Mouse (Mus musculus) stomach, embryonic 14.5 days (tissue): Measurements from ENCODE around the gene Thegl. TPM values are rescaled to one million over a fixed set of nuclear protein-coding genes. Genes with fewer than 3 reads are reported as not detected.
A peak's percentile ranks its signal among the peaks of the same experiment; 100 is the strongest.
"Not testable (repeated sequence)": the region's sequence is repeated elsewhere in the genome, so short reads cannot be mapped to it uniquely, and the experiment has no call there.

ENCODE experiments used
- ATAC-seq: fragments of 200-750 bp; cut with Nextera tagmentation; 2 replicates; pipeline ENCODE4 v1.8.0; 2017; ENCODE audit warnings: low read depth, moderate TSS enrichment; ENCODE audit not compliant: insufficient number of reproducible peaks, insufficient read depth, low FRiP score
- H3K27ac ChIP-seq: fragments of 300-500 bp; sonication (generic); 2 replicates; pipeline ENCODE4 v1.5.1; 2014; ENCODE audit warnings: mild to moderate bottlenecking, low read length, moderate library complexity, mixed read lengths
- H3K27me3 ChIP-seq: fragments of 300-500 bp; sonication (generic); 2 replicates; pipeline ENCODE4 v1.6.1; 2014; ENCODE audit warnings: low read length, control low read depth, mixed read lengths; ENCODE audit not compliant: control insufficient read depth, insufficient read depth
- H3K36me3 ChIP-seq: fragments of 300-500 bp; sonication (generic); 2 replicates; pipeline ENCODE4 v1.6.1; 2014; ENCODE audit warnings: mild to moderate bottlenecking, control low read depth, low read length, moderate library complexity, mixed read lengths; ENCODE audit not compliant: control insufficient read depth, insufficient read depth
- H3K4me1 ChIP-seq: fragments of 300-500 bp; sonication (generic); 2 replicates; pipeline ENCODE4 v1.6.1; 2014; ENCODE audit warnings: low read length, control low read depth, mixed read lengths; ENCODE audit not compliant: control insufficient read depth, insufficient read depth
- H3K4me2 ChIP-seq: fragments of 300-500 bp; sonication (generic); replicated peaks from 2 replicates; pipeline ENCODE4 v1.6.1; 2014; ENCODE audit warnings: low read depth, low read length, control low read depth
- H3K4me3 ChIP-seq: fragments of 300-500 bp; sonication (generic); 2 replicates; pipeline ENCODE4 v1.5.1; 2014; ENCODE audit warnings: low read depth, low read length, control low read depth
- H3K9ac ChIP-seq: fragments of 300-500 bp; sonication (generic); replicated peaks from 2 replicates; pipeline ENCODE4 v1.6.1; 2014; ENCODE audit warnings: low read depth, mild to moderate bottlenecking, control low read depth, low read length, moderate library complexity, mixed read lengths
- H3K9me3 ChIP-seq: fragments of 300-500 bp; sonication (generic); 2 replicates; pipeline ENCODE4 v1.6.1; 2016; ENCODE audit warnings: low read depth, low read length, control low read depth; ENCODE audit not compliant: control insufficient read depth
- WGBS: fragments of 180-500 bp; shearing (Covaris S2); extraction: QIAGEN DNeasy Blood & Tissue Kit; methylation state at CpG from one replicate; pipeline ENCODE4 v1.1.7; 2014; 5-methylcytosine and 5-hydroxymethylcytosine counted together
- polyA plus RNA-seq: library from polyadenylated mRNA; unstranded; fragments of >200 nt; fragmentation: Nextera tagmentation; extraction: Ambion mirVana; gene quantifications from 2 replicates; pipeline ENCODE4 v1.2.1, GENCODE M21; 2014

The Thegl gene
- polyA plus RNA-seq, 1 experiment from 2014 or later, result 0.14 TPM

DNA sequence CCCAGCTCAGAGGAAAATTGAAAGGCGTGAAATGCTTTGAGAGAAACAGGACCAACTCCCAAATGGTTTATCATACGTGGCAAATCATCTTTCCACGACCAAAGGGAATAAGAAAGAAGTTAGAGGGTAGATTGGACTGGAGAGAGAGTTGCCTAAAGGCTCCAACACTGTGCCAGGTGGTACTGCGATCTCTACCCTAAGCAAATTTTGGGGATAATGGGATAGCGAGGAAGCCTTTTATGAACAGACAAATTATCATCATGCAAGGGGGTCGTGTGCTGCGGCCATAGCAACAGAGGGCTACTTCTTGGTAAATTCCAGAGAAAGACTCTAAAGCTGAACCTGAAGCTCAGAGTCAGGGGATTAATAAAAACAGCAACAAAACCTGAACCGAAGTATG, 78.1 kb downstream of the Thegl start:
- H3K4me1 ChIP-seq, result no peaks in the 10 kb centered on the region
- WGBS, result 43% methylated on average over 8 of the region's 8 CpGs
- H3K9me3 ChIP-seq, result no peaks in the 10 kb centered on the region
- H3K9ac ChIP-seq, result no peak overlapping the region
- H3K36me3 ChIP-seq, result no peaks in the 10 kb centered on the region
- H3K27ac ChIP-seq, result no peak overlapping the region
- peak overlapping the region; percentile 56 for H3K4me3 ChIP-seq
- H3K27me3 ChIP-seq, result no peaks in the 10 kb centered on the region
- ATAC-seq, result no peak
- H3K4me2 ChIP-seq, result peak overlapping the region; percentile 99

DNA sequence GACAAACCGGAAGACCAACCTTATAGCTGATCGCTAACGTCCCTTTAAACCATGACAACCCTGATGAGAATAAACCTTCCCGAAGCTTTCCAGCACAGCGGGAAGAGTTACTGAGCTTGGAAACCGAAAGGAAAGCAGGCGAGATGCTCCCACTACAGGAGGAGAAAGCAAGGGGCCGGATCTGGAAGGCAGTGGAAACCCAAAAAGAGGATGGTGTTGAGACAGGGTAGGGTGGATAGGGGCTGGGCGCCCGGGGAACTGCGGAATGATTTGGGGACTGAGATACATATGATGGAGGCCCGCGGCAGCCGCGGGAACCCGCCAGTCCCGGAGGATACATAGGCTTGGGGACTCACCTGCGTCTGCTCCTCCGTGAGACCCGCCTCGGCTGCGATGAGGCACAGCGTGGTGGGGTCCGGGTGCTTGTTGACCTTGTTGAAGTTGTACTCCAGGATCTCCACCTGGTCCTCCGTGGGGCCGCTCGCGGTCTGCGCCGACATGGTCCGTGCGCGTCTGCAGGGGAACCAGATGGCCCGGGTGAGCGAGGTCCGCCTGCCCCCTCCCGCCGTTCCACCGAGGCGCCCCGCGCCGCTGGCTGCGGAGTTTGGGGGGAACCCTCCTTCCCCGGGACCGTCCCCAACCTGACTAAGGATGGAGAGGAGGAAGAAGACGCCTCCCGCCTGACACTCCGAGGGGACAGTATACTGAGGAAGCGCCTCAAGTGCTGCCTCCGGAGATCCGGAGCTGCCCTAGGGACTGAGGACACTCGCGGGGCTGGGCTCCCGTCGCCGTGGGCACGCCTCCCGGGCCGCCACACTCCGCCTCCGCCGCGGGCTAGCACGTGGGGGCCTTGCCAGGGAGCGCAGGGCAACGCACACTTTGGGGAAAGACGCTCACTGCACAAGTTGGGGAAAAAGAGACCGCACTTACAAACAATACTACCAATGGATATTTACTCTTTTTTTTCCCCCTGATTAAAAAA, 79.0 kb downstream of the Thegl start:
- peak overlapping the region; percentile 99 for H3K4me2 ChIP-seq
- peak overlapping the region; percentile 25; the same call in 1 of the 2 replicates for H3K9ac ChIP-seq
- H3K27ac ChIP-seq, result no peak overlapping the region
- peak overlapping the region; percentile 56 for H3K4me3 ChIP-seq
- WGBS, result under 1% methylated on average over 66 of the region's 69 CpGs
- no peaks in the 10 kb centered on the region for H3K4me1 ChIP-seq
- ATAC-seq, result peak; percentile 73; the same call in 1 of the 2 replicates
- no peaks in the 10 kb centered on the region for H3K9me3 ChIP-seq
- no peaks in the 10 kb centered on the region for H3K27me3 ChIP-seq
- H3K36me3 ChIP-seq, result no peaks in the 10 kb centered on the region

DNA sequence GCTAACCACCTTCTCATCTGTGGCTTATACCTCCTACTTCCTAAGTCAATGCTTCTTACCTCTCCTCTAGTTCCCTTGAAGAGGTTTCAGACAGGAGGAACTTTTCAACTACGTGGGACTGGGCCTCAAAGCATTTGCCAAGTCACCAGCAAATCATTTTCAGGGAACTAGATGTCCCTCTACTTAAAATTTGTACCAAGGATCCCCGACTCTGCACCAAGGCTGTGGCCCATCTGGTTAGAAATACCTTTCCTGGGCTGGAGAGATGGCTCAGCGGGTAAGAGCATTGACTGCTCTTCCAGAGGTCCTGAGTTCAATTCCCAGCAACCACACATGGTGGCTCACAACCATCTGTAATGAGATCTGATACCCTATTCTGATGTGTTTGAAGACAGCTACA, 80.4 kb downstream of the Thegl start:
- not testable (repeated sequence) for H3K4me1 ChIP-seq, H3K9ac ChIP-seq, H3K27me3 ChIP-seq, ATAC-seq, H3K36me3 ChIP-seq, H3K4me3 ChIP-seq, H3K9me3 ChIP-seq, H3K27ac ChIP-seq, H3K4me2 ChIP-seq
- WGBS, result 93% methylated on average over 3 of the region's 3 CpGs

DNA sequence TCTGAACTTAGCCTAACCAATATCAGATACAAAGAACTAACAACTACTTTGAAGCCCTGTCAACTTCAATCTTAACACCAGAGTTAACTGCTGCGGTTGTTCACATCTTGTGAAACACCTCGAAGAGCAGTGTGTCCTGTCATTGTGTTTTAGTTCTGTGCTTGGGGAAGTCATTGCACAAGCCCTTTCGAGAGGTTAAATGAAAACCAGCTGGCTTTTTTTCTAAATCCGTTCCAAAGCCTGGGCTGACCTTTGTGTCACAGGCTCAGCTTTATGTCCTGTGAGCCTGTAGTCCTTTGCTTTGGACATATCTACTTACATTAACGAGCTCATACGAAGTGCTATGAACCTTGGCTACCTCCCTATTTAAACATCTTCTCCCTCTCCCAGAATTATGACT, 81.9 kb downstream of the Thegl start:
- Histone ChIP-seq H3K9ac (no peak overlapping the region), H3K4me2 (no peak overlapping the region)
- WGBS, result 59% methylated on average over 6 of the region's 6 CpGs

DNA sequence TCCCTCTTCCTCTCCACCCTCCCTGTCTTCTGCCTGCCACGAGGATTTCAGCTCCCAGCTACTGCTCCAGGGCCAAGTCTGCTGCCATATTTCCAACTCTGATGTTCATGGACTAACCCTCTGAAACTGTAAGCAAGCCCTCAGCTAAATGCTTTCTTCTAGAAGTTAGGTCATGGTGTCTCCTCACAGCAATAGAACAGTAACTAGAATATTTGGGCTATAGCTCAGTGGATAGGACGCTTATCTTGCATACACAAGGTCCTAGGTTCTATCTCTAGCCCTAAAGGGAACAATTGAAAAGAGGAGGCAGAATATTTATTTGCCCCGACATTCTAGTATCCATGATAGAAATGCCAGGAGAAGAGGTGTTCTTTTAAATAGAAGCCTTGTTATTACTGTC, 83.1 kb downstream of the Thegl start:
- no peak overlapping the region for H3K4me3 ChIP-seq
- no peaks in the 10 kb centered on the region for H3K27me3 ChIP-seq
- no peaks in the 10 kb centered on the region for H3K9me3 ChIP-seq
- no peaks in the 10 kb centered on the region for H3K4me1 ChIP-seq
- no peak for ATAC-seq
- H3K9ac ChIP-seq, result no peak overlapping the region
- no peaks in the 10 kb centered on the region for H3K36me3 ChIP-seq
- H3K27ac ChIP-seq, result no peak overlapping the region
- H3K4me2 ChIP-seq, result no peak overlapping the region
- 78% methylated on average over 3 of the region's 3 CpGs for WGBS

More for the DNA sequence above, 81.9 kb downstream of the Thegl start:
- H3K36me3 ChIP-seq, result no peaks in the 10 kb centered on the region
- H3K4me3 ChIP-seq, result no peak overlapping the region
- no peaks in the 10 kb centered on the region for H3K9me3 ChIP-seq
- H3K27me3 ChIP-seq, result no peaks in the 10 kb centered on the region
- no peak overlapping the region for H3K27ac ChIP-seq
- no peaks in the 10 kb centered on the region for H3K4me1 ChIP-seq
- no peak for ATAC-seq

DNA sequence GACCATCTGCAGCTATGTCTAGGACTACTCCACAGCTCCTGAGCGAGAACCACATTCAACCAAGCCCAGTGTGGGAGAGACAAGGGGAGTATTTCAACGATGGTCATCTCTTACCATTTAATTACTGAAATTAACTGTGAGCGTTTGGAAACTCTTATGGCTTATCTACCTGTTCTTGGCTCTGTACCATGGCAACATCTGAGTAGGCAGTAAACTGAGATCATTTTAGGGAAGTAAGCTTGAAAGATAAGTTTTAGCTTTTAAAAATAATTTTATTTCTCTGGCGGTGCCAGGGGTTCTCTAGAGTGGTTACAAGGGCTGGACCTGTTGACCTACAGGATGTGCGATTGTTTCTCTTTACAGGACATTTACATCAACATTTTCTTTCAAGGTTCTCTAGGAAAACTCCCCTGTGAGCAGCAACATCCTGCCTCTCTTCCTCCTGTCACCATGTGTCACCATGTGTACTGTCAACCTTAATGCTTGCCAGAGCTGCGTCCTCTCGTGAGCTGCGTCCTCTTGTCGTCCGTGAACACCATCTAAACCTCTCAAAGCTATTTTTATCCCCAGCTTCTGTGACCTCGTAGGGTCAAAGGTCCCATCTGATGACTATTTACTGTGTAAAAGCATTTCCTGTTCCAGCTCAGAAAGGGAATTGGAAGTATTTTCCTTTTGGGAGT, 83.6 kb downstream of the Thegl start:
- Histone ChIP-seq H3K4me2 (no peak overlapping the region), H3K9ac (no peak overlapping the region), H3K36me3 (no peaks in the 10 kb centered on the region), H3K27me3 (no peaks in the 10 kb centered on the region), H3K4me3 (no peak overlapping the region), H3K27ac (no peak overlapping the region), H3K4me1 (no peaks in the 10 kb centered on the region), H3K9me3 (no peaks in the 10 kb centered on the region)
- ATAC-seq, result no peak
- WGBS, result 59% methylated on average over 11 of the region's 11 CpGs

DNA sequence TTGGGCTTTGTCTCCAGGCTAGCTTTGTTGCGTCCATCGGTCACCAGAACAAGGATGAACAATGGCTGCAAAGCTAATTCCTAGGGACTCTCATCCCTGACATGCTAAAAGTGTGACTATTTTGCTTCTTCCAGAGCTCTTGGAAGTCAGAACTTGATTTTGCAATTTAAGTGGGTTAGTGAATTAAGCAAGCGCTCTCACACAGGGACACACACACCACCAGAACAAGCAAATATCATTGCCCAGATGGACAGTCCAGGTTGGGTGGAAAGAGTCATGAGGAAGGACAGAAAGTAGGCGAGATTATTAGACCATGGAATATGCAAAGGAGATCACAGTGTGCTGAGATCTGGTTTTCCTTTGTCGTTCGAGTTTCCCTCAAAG, 84.2 kb downstream of the Thegl start:
- no peak overlapping the region for H3K4me2 ChIP-seq
- WGBS, result 81% methylated on average over 6 of the region's 6 CpGs
- H3K36me3 ChIP-seq, result no peaks in the 10 kb centered on the region
- no peaks in the 10 kb centered on the region for H3K27me3 ChIP-seq
- no peaks in the 10 kb centered on the region for H3K9me3 ChIP-seq
- H3K4me3 ChIP-seq, result no peak overlapping the region
- H3K27ac ChIP-seq, result no peak overlapping the region
- H3K4me1 ChIP-seq, result no peaks in the 10 kb centered on the region
- no peak overlapping the region for H3K9ac ChIP-seq
- ATAC-seq, result no peak

DNA sequence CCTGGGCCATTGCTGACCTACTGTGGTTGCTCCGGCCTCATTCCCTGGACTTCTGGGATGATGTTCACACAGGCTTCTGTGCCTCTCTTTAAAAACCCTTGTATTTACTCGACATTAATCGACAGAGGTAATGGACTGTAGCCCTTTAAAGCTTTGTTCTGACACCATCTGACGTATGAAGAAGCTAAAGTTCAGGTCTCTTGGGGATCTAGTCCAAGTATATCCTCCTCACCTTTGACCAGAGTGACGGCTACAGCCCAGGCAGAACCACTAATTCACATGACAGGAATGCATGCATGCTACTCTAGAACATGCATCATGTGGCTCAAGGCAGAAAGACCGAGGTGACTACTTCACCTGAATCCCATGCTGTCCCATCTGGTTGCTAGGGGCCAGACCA, 84.9 kb downstream of the Thegl start:
- H3K36me3 ChIP-seq, result no peaks in the 10 kb centered on the region
- H3K9ac ChIP-seq, result no peak overlapping the region
- no peaks in the 10 kb centered on the region for H3K27me3 ChIP-seq
- no peak overlapping the region for H3K4me2 ChIP-seq
- no peak for ATAC-seq
- no peak overlapping the region for H3K27ac ChIP-seq
- H3K4me3 ChIP-seq, result no peak overlapping the region
- no peaks in the 10 kb centered on the region for H3K4me1 ChIP-seq
- 84% methylated on average over 6 of the region's 6 CpGs for WGBS
- no peaks in the 10 kb centered on the region for H3K9me3 ChIP-seq
